Mouse (Mus musculus): ENCODE results near the gene Fut11. TPM values are rescaled to one million over a fixed set of nuclear protein-coding genes. Genes with fewer than 3 reads are reported as not detected.

The Fut11 gene
- 4.8 TPM for polyA plus RNA-seq (2014; fragmentation: Illumina TruSeq; extraction: RNeasy Lipid Tissue Mini Kit (QIAGEN cat#74804); ENCODE audit: low read depth, low replicate concordance)

DNA sequence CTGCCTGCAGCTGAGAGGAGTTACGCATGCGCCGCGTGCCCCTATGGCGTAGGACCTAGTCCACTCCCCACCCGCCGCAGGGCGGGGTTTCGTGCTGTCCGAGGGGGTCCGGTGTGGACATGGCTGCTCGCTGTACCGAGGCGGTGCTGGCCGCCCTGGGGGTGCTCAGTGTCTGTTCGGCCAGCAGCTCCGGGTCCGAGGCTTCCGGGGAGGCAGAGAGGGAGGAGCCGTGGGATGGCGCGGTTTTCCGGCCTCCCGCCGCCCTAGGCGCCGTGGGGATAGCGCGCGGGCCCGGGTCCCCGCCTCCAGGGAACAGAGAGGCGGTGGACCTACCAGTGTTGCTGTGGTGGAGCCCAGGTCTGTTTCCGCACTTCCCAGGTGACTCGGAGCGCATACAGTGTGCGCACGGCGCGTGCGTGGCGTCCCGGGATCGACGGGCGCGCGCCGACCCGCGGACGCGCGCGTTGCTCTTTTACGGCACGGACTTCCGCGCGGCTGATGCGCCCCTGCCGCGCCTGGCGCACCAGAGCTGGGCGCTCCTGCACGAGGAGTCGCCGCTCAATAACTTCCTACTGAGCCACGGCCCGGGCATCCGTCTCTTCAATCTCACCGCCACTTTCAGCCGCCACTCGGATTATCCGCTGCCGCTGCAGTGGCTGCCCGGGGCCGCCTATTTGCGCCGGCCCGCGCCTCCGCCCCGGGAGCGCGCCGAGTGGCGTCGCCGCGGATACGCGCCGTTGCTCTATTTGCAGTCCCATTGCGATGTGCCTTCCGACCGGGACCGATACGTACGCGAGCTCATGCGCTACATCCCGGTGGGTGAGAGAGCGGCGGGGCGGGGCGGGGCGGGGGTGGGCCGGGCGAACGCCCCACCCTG is at the start of gene Fut11:
TSS of gene Fut11 (plus strand) at position 85 of the 877 bp plus-strand sequence.

DNA sequence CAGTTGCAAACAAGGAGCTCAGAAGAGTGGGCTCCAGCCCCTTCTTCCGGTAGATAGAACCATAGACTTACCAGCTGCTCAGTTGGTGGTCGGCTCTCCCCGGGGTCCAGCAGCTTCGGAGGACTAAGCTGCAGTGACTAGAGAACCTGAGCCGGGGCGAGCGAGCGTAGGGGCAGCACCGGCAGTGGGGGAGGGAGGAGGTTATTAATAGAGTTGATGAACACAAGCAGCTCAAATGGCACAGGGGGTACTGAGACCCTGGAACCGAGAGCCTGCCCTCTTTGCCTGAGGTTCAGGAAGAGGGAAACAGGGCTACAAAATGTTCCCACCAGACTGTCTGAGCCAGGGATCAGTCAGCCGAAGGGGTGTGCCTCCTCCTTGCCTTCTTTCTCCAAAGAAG is 38.4 kb upstream of the Fut11 start, which contains the start of gene Myoz1:
TSS of gene Myoz1 (minus strand) at position 180 of the 400 bp plus-strand sequence.

DNA sequence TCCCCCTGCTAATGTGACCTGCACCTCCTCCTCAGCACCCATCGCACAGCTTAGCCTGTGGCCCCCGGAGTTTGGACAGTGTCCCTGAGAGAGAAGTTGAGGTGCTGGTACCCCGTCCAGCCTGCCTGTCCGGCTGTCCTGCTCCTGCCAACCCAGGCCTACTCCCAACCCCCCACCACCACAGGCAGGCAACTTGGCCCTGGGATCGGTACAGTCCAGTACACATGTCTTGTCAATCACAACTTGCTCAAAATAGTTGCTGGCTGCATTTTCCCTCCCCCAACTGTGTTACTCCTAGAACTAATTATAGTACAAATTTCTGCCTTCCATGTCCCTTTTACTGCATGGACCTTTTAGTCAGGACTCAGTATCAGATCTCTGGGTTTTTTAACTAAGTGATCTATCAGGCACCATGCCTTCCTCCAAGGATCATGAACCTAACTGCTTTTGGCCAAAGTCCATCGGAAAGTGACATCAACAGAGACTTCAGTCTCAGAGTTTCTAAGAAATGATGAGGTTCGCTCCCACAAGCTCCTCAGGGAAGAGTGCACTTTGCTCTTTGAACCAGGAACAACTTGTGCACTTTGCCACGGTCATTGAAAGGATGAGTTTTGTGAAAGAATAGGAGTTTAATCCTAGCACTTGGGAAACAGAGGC is 26.5 kb upstream of the Fut11 start, which contains the start of gene Synpo2l:
TSS of gene Synpo2l (minus strand) at position 201 of the 657 bp plus-strand sequence.

DNA sequence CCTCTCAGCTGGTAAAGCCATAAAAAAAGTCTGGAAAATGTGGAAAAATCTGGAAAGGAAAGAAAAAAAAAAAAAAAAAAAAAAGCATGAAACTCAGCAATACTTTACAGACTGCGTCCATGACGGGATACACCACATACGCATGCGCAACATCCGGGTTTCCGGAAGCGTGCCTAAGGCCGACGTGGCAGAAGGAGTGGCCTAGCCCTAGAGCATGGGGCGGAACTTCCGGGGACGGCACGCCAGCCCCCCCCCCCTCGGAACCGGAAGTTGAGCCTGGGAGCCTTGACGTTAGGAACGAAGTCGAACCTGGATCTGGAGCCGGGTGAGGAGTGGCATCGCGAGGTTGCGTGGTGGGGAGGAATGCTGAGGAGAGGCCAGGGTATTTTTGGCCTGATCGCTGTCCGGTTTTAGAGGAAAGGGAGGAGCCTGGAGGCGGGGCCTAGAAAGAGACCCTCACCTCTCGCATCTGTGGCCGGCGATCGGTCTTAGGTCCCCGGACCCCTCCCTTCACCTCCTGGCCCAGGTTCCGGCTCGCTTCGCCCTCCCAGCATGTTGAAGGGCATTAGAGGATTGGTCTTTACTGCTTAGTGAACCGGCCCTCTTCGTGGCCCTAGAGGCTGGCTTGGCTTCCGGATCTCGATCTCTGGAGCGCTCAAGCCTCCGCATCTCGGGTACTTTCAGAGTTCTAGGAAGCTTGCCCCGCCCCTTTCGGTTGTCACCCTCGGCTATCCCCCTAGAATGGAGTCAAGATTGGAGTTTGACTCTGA is 20.5 kb upstream of the Fut11 start, which contains the start of gene Sec24c:
TSS of gene Sec24c (plus strand) at position 245 of the 770 bp plus-strand sequence.

DNA sequence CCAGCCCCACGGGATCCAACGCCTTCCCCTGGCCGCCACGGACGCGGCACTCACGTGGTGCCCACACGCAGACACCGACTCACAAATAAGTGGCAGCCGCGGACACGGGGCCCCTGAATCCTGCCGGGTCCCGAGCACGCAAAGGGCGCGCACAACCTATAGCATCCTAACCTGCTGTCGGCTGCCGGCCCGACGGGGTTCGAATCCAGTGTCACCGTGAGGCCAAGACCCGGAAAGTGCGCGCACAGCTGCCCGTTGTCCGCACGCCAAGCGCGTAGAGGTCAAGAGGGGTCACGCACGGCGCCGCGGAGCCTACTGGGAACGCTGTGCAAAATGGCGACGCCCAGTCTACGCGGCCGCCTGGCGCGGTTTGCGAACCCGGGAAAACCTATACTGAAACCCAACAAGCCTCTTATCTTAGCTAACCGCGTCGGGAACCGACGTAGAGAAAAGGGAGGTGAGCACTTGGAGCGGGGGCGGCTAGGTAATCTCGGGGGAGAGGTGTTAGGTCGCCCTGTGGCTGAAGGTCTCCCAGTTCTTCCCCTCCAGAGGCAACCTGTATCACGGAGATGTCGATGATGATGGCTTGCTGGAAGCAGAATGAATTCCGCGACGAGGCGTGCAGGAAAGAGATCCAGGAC is 8.1 kb downstream of the Fut11 start, which contains the start of gene Chchd1:
TSS of gene Chchd1 (plus strand) at position 266 of the 641 bp plus-strand sequence.

DNA sequence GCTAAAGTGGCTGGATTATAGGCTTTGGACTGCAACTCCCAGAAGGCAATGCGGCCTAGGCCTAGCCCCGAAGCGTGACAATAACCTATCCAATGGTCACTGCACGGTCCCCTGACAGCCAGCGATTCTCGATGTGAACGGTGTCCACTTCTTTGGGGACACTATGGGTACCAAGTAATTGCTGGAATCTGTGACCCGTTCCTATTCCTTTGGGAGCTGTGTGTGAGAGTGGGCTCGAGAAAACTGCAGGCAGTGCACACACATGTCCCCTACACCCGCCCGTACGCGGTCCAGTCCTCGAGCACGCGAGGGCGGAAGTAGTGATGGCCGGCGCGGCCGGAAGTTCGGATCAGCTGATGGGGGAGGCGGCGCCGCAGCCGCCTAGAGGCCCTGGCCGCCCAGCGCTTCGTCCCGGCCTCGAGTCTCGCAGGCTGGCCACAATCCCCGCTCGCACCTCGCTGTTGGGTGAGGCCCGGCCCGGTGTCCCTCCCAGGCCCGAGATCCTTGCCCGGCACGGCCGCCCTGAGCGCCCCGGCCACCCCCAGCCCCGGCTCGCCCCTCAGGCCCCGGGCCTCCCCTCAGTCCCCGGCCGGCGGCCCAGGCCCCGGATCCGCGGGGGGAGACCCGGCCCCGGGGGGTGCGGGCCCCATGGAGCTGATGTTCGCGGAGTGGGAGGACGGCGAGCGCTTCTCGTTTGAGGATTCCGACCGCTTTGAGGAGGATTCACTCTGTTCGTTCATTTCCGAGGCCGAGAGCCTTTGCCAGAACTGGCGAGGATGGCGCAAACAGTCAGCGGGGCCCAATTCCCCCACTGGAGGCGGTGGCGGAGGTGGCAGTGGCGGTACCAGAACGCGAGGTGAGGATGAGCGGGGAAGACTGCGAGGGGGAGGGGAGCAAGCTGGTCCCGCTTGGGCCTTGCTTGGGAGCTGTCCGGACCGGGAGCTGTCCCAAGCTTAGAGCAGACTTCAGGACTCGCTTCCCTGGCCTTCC is 12.7 kb downstream of the Fut11 start, which contains the start of gene Zswim8:
TSS of gene Zswim8 (plus strand) at position 352 of the 990 bp plus-strand sequence.

DNA sequence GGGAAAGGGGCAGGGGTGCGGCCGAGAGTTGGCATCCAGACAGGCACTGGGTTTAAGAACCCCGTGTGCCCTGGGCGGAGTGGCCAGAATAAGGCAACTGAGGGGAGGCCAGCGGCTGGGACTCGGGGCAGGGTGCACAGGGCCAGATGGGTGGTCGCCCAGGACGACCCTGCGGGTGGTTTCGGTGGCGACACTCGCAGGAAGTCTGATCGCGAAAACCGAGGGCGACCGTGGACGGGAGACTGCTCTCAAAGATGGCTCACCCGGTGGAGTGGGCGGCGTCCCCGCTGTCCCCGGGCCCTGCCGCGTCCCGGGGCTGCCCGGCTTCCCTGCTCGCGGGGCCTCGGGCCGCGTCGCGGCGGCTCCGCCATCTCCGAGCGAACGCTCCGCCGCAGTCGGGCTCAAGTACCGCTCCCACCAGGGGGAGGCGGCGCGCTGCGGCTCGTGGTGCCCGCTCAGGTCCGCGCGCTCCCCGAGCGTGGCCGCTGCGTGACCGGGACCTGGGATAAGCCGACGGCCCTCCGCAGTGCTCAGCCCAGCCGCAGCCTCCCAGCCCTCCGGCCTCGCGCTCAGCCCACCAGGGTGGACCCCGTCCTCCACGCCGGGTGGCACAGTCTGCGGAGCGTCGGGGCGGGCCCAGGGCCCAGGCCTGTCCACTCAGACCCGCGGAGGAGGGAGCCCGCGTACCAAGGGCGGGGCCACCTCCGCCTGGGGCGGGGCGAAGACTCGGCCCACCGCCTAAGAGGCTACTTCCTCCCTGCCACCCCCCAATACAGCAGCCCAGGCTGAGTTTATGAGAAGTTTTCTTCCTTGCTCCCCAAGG is 39.4 kb downstream of the Fut11 start, which contains the start of gene Ndst2:
TSS of gene Ndst2 (minus strand) at position 611 of the 823 bp plus-strand sequence.

Other genes starting within 250 kb of the Fut11 start
- 352 TPM for gene Cfap70, start 242.7 kb upstream of the Fut11 start, polyA plus RNA-seq (2014; fragmentation: Illumina TruSeq; extraction: RNeasy Lipid Tissue Mini Kit (QIAGEN cat#74804); ENCODE audit: low read depth, low replicate concordance)
- 20.7 TPM for gene Anxa7, start 214.8 kb upstream of the Fut11 start, polyA plus RNA-seq (2014; fragmentation: Illumina TruSeq; extraction: RNeasy Lipid Tissue Mini Kit (QIAGEN cat#74804); ENCODE audit: low read depth, low replicate concordance)
- 2.8 TPM for gene Mss51, start 198.1 kb upstream of the Fut11 start, polyA plus RNA-seq (2014; fragmentation: Illumina TruSeq; extraction: RNeasy Lipid Tissue Mini Kit (QIAGEN cat#74804); ENCODE audit: low read depth, low replicate concordance)
- gene Ppp3cb, start 148.4 kb upstream of the Fut11 start, polyA plus RNA-seq (2014; fragmentation: Illumina TruSeq; extraction: RNeasy Lipid Tissue Mini Kit (QIAGEN cat#74804); ENCODE audit: low read depth, low replicate concordance), result 80.2 TPM
- 12.8 TPM for gene Usp54, start 53.9 kb upstream of the Fut11 start, polyA plus RNA-seq (2014; fragmentation: Illumina TruSeq; extraction: RNeasy Lipid Tissue Mini Kit (QIAGEN cat#74804); ENCODE audit: low read depth, low replicate concordance)
- 0.22 TPM for gene Myoz1, start 38.4 kb upstream of the Fut11 start, polyA plus RNA-seq (2014; fragmentation: Illumina TruSeq; extraction: RNeasy Lipid Tissue Mini Kit (QIAGEN cat#74804); ENCODE audit: low read depth, low replicate concordance)
- gene Synpo2l, start 26.6 kb upstream of the Fut11 start, polyA plus RNA-seq (2014; fragmentation: Illumina TruSeq; extraction: RNeasy Lipid Tissue Mini Kit (QIAGEN cat#74804); ENCODE audit: low read depth, low replicate concordance), result 0.15 TPM
- gene Sec24c, start 20.7 kb upstream of the Fut11 start, polyA plus RNA-seq (2014; fragmentation: Illumina TruSeq; extraction: RNeasy Lipid Tissue Mini Kit (QIAGEN cat#74804); ENCODE audit: low read depth, low replicate concordance), result 38.8 TPM
- 71.1 TPM for gene Chchd1, start 8.0 kb downstream of the Fut11 start, polyA plus RNA-seq (2014; fragmentation: Illumina TruSeq; extraction: RNeasy Lipid Tissue Mini Kit (QIAGEN cat#74804); ENCODE audit: low read depth, low replicate concordance)
- gene Zswim8, start 12.6 kb downstream of the Fut11 start, polyA plus RNA-seq (2014; fragmentation: Illumina TruSeq; extraction: RNeasy Lipid Tissue Mini Kit (QIAGEN cat#74804); ENCODE audit: low read depth, low replicate concordance), result 11.4 TPM
- 4.3 TPM for gene Ndst2, start 39.6 kb downstream of the Fut11 start, polyA plus RNA-seq (2014; fragmentation: Illumina TruSeq; extraction: RNeasy Lipid Tissue Mini Kit (QIAGEN cat#74804); ENCODE audit: low read depth, low replicate concordance)
- gene Camk2g, start 99.1 kb downstream of the Fut11 start, polyA plus RNA-seq (2014; fragmentation: Illumina TruSeq; extraction: RNeasy Lipid Tissue Mini Kit (QIAGEN cat#74804); ENCODE audit: low read depth, low replicate concordance), result 20.8 TPM
- 0.91 TPM for gene Plau, start 141.7 kb downstream of the Fut11 start, polyA plus RNA-seq (2014; fragmentation: Illumina TruSeq; extraction: RNeasy Lipid Tissue Mini Kit (QIAGEN cat#74804); ENCODE audit: low read depth, low replicate concordance)
- gene Vcl, start 234.4 kb downstream of the Fut11 start, polyA plus RNA-seq (2014; fragmentation: Illumina TruSeq; extraction: RNeasy Lipid Tissue Mini Kit (QIAGEN cat#74804); ENCODE audit: low read depth, low replicate concordance), result 31.9 TPM

All from testis, adult 10 weeks (tissue).